Mouse (Mus musculus) 3134 (cell line): ENCODE data around the gene Hand2.

Source experiments
- DNase-seq: peaks from one replicate; pipeline ENCODE4 v3.0.0-alpha.2; 2011; ENCODE audit warnings: low spot score; ENCODE audit not compliant: insufficient read length; ENCODE audit errors: extremely low read depth

Gene Hand2

GRCm38 (mm10) chr8:57320851-57321743, at the start of gene Hand2:
Gene Hand2 (plus strand): TSS chr8:57320983.
- no peak for DNase-seq

- no peak for DNase-seq
Measured at GRCm38 (mm10) chr8:57273055-57273454, 47.7 kb upstream of the Hand2 start.

- DNase-seq, result no peak
Measured at GRCm38 (mm10) chr8:57293441-57293840, 27.3 kb upstream of the Hand2 start.

- no peak for DNase-seq
Measured at GRCm38 (mm10) chr8:57303513-57303912, 17.3 kb upstream of the Hand2 start.

GRCm38 (mm10) chr8:57304944-57305343, 15.8 kb upstream of the Hand2 start:
- DNase-seq, result no peak

GRCm38 (mm10) chr8:57306441-57306840, 14.3 kb upstream of the Hand2 start:
- DNase-seq, result no peak

GRCm38 (mm10) chr8:57309844-57310485, 10.8 kb upstream of the Hand2 start:
- DNase-seq, result no peak

GRCm38 (mm10) chr8:57312031-57312981, 8.5 kb upstream of the Hand2 start:
- no peak for DNase-seq

GRCm38 (mm10) chr8:57313583-57313982, 7.2 kb upstream of the Hand2 start:
- DNase-seq, result no peak

- no peak for DNase-seq
Measured at GRCm38 (mm10) chr8:57314216-57314615, 6.6 kb upstream of the Hand2 start.

- DNase-seq, result no peak
Measured at GRCm38 (mm10) chr8:57315471-57315870, 5.3 kb upstream of the Hand2 start.

- DNase-seq, result no peak
Measured at GRCm38 (mm10) chr8:57317107-57317506, 3.7 kb upstream of the Hand2 start.

- DNase-seq, result no peak
Measured at GRCm38 (mm10) chr8:57317890-57318480, 2.8 kb upstream of the Hand2 start.

- DNase-seq, result no peak
Measured at GRCm38 (mm10) chr8:57319092-57319980, 1.4 kb upstream of the Hand2 start.

GRCm38 (mm10) chr8:57319981-57320585, 700 bp upstream of the Hand2 start:
- no peak for DNase-seq

GRCm38 (mm10) chr8:57321898-57322895, 1.4 kb downstream of the Hand2 start:
- no peak for DNase-seq

- DNase-seq, result no peak
Measured at GRCm38 (mm10) chr8:57322961-57323941, 2.5 kb downstream of the Hand2 start.
